Mouse (Mus musculus): ENCODE data around the gene Casp7.

DNA sequence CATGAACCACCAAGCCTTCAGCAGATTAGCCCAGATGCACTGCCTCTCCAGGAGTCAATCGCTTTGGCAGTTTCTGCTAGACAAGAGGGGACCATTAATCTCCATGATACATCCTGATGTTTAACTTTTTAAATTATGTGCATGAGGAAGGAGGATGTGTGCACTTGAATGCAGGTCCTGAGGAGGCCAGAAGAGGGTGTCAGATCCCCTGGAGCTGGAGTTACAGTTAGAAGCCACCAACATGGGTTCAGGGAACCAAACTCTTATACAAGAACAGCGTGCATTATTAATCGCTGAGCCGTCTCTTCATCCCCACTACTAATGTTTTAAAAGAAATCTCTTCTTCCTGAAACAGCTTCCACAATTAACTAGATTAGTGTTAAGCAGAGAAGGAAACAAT, 51.9 kb downstream of the Casp7 start:
- TF ChIP-seq CTCF (IDR thresholded peaks at IDR 0.05; ENCODE audit: low read depth) (no peak), EP300 (optimal IDR thresholded peaks at IDR 0.05) (no peak)
